Mouse (Mus musculus) testis, adult 2 months (tissue): Measurements from ENCODE around the gene Kctd15. TPM values are rescaled to one million over a fixed set of nuclear protein-coding genes. Genes with fewer than 3 reads are reported as not detected.

Experiments
- H3K27ac ChIP-seq: fragments of 200-500 bp; 2 replicates; pipeline ENCODE4 v1.5.1; 2012; ENCODE audit warnings: low read depth, low read length; ENCODE audit not compliant: control insufficient read depth, insufficient read depth
- H3K27me3 ChIP-seq: fragments of 200-500 bp; 2 replicates; pipeline ENCODE4 v1.6.1; 2012; ENCODE audit warnings: mild to moderate bottlenecking, low read length, moderate library complexity; ENCODE audit not compliant: control insufficient read depth, insufficient read depth
- H3K36me3 ChIP-seq: fragments of 200-500 bp; 2 replicates; pipeline ENCODE4 v1.6.1; 2012; ENCODE audit warnings: mild to moderate bottlenecking, low read length; ENCODE audit not compliant: control insufficient read depth, insufficient read depth
- H3K4me1 ChIP-seq: fragments of 200-500 bp; 2 replicates; pipeline ENCODE4 v1.6.1; 2012; ENCODE audit warnings: low read length; ENCODE audit not compliant: control insufficient read depth, insufficient read depth
- H3K4me3 ChIP-seq: fragments of 200-500 bp; 2 replicates; pipeline ENCODE4 v1.5.1; 2012; ENCODE audit warnings: low read depth, mild to moderate bottlenecking, low read length, moderate library complexity, mixed read lengths; ENCODE audit not compliant: control insufficient read depth
- CTCF ChIP-seq: fragments of 200-500 bp; IDR thresholded peaks from 2 replicates; pipeline ENCODE4 v1.5.1; 2012; ENCODE audit warnings: low read depth, mild to moderate bottlenecking, inconsistent platforms, low read length, moderate library complexity; ENCODE audit not compliant: control insufficient read depth, insufficient read depth, insufficient replicate concordance
- POLR2A ChIP-seq: fragments of 200-500 bp; IDR thresholded peaks from 2 replicates; pipeline ENCODE4 v1.6.1; 2012; ENCODE audit warnings: low read depth, mild to moderate bottlenecking, inconsistent platforms, low read length, moderate library complexity; ENCODE audit not compliant: control insufficient read depth
- polyA plus RNA-seq: library from polyadenylated mRNA; depleted of rRNA; stranded (reverse); fragments of >200 nt; gene quantifications from 2 replicates; pipeline ENCODE4 v1.2.3, GENCODE M21; 2012

Kctd15 gene
- polyA plus RNA-seq, 1 experiment, result 2.6 TPM

- Histone ChIP-seq H3K27me3 (no peaks in the 10 kb centered on the region), H3K4me3 (no peak overlapping the region), H3K27ac (no peak overlapping the region), H3K36me3 (no peaks in the 10 kb centered on the region), H3K4me1 (no peaks in the 10 kb centered on the region)
- no peak for TF ChIP-seq CTCF
- TF ChIP-seq POLR2A, result no peak
Observed at GRCm38 (mm10) chr7:34616275-34616674, 40.3 kb downstream of the Kctd15 start.

DNA sequence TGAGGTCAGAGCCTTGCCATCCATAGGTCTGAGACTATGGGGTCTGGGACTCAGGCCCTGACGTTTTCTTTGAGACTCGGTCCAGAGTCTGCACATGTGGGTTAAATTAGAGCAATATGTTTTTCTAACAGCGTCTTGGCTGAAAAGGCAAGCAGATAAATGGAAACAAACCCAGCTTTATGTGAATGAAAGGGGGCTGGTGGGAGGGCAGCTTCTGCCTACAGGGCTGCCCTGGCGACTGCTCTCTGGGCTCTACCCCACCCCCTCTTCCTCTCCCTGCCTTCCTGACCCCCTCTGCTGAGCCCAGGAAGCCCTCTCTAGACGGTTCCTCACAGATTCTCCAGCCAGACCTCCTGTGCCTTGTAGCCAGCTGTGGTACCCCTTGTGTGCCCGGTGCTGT lies 46.1 kb downstream of the Kctd15 start:
- no peaks in the 10 kb centered on the region for H3K36me3 ChIP-seq
- H3K4me3 ChIP-seq, result no peak overlapping the region
- TF ChIP-seq POLR2A (no peak), CTCF (no peak)
- no peaks in the 10 kb centered on the region for H3K27me3 ChIP-seq
- peaks cover 5% of the 10 kb centered on the region for H3K4me1 ChIP-seq
- no peak overlapping the region for H3K27ac ChIP-seq

GRCm38 (mm10) chr7:34607334-34607970 lies 49.1 kb downstream of the Kctd15 start:
- TF ChIP-seq CTCF (no peak), POLR2A (no peak)
- H3K4me1 ChIP-seq, result peaks cover 5% of the 10 kb centered on the region
- no peak overlapping the region for H3K4me3 ChIP-seq
- H3K27me3 ChIP-seq, result no peaks in the 10 kb centered on the region
- H3K27ac ChIP-seq, result no peak overlapping the region
- no peaks in the 10 kb centered on the region for H3K36me3 ChIP-seq

GRCm38 (mm10) chr7:34606729-34607128 lies 49.8 kb downstream of the Kctd15 start:
- H3K4me1 ChIP-seq, result peaks cover 5% of the 10 kb centered on the region
- H3K36me3 ChIP-seq, result no peaks in the 10 kb centered on the region
- no peak overlapping the region for H3K4me3 ChIP-seq
- no peak overlapping the region for H3K27ac ChIP-seq
- TF ChIP-seq POLR2A, result no peak
- no peak for TF ChIP-seq CTCF
- no peaks in the 10 kb centered on the region for H3K27me3 ChIP-seq

- H3K36me3 ChIP-seq, result no peaks in the 10 kb centered on the region
- TF ChIP-seq POLR2A (0 out of 2 replicates have a peak, but pooled peaks have one; percentile 10), CTCF (no peak)
- no peaks in the 10 kb centered on the region for H3K27me3 ChIP-seq
- H3K27ac ChIP-seq, result no peak overlapping the region
- no peak overlapping the region for H3K4me3 ChIP-seq
- peaks cover 5% of the 10 kb centered on the region for H3K4me1 ChIP-seq
Observed at GRCm38 (mm10) chr7:34606051-34606450, 50.5 kb downstream of the Kctd15 start.

DNA sequence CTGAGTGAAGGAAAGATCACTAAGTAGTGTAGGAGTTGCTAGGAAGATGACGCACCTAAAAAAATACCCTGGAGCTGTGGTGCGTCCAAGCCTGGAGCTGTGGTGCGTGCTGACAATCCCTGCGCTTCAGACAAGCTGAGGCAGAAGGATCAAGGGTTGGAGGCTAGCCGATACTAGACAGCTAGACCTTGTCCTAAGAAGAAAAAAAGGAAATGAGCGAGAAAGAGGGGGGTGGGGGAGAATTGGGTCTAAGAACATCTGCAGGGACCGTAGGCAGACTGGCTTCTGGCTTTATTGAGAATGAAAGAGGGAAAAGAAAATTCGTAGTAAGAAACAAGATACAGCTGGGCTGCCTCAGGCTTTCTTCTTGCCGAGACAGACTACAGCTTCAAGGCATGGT lies 58.0 kb downstream of the Kctd15 start:
- no peak for TF ChIP-seq POLR2A
- no peak for TF ChIP-seq CTCF
- H3K27me3 ChIP-seq, result no peaks in the 10 kb centered on the region
- H3K4me1 ChIP-seq, result peaks cover 10% of the 10 kb centered on the region
- no peak overlapping the region for H3K27ac ChIP-seq
- no peak overlapping the region for H3K4me3 ChIP-seq
- H3K36me3 ChIP-seq, result no peaks in the 10 kb centered on the region

DNA sequence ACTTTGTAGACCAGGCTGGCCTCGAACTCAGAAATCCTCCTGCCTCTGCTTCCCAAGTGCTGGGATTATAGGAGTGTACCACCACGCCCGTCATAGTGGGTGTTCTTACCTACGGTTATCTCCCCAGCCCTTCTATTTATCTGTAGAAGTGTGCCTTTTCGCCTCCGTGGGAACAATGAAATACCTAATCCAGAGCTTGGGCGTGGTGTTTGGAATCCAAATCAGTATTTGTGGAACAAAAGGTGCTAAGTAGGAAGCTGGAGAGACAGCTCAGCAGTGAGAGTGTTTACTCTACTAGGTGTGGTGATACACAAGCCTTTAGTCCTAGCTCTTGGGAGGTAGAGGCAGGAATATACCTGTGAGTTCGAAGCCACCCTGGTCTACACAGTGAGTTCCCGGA lies 58.5 kb downstream of the Kctd15 start:
- Histone ChIP-seq H3K4me3 (no peak overlapping the region), H3K4me1 (peaks cover 10% of the 10 kb centered on the region), H3K36me3 (no peaks in the 10 kb centered on the region), H3K27ac (no peak overlapping the region), H3K27me3 (no peaks in the 10 kb centered on the region)
- TF ChIP-seq POLR2A (no peak), CTCF (no peak)

- TF ChIP-seq POLR2A, result no peak
- H3K27ac ChIP-seq, result no peak overlapping the region
- H3K36me3 ChIP-seq, result no peaks in the 10 kb centered on the region
- no peak overlapping the region for H3K4me3 ChIP-seq
- H3K4me1 ChIP-seq, result peaks cover 10% of the 10 kb centered on the region
- H3K27me3 ChIP-seq, result no peaks in the 10 kb centered on the region
Observed at GRCm38 (mm10) chr7:34596531-34597235, 59.8 kb downstream of the Kctd15 start.
